Mouse (Mus musculus) urinary bladder, postnatal 4 days (tissue): ENCODE results near the gene Dnajc22.
"Not testable (repeated sequence)": the region's sequence is repeated elsewhere in the genome, so short reads cannot be mapped to it uniquely, and the experiment has no call there.

Experiments used
- DNase-seq, 2 experiments: peaks; one replicate each; pipeline ENCODE4 v3.0.0; 2021 to 2022; ENCODE audit warnings: low spot score in 2 of 2

Gene Dnajc22

DNA sequence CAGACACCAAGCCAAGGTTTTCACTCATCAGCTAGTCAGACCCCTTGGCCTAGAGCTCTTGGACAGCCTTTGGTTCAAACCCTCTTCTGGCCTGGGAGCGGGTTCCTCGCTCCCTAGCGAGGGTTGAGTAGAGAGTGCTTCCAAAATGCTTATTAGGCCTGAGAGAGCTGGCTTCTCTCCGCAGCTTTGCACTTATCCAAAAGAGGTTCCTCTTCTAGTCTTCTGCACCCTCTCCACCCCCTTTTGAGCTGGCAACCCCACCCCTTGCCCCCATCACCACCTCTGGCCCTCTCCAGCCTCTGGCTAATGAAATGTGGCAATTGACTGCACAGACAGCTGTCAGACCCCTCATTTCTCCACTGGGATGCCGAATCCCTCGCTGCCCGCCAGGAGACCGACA lies at the start of gene Dnajc22:
Gene Dnajc22 (plus strand): TSS at position 301 of the 400 bp plus-strand sequence.
- no peak for DNase-seq

DNA sequence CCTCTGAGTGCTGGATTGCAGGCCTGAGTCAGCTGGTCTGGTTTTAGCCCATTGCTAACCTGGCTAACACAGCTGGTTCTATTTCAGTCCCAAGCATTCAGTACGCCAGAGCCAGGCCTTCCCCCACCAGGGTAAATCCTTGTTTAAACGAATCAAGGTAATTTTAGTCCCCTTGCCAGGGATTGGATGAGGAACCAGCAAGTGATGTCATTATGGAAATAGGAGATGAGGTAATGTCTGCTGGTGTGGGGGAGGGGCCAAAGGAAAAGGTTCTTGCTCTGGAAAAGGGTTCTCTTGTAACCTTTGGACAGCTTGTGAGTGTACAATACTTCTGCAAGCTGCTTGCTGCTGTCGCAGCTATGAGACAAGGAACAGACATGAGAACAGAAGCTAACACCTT lies 48.1 kb upstream of the Dnajc22 start:
- DNase-seq, result no peak

DNA sequence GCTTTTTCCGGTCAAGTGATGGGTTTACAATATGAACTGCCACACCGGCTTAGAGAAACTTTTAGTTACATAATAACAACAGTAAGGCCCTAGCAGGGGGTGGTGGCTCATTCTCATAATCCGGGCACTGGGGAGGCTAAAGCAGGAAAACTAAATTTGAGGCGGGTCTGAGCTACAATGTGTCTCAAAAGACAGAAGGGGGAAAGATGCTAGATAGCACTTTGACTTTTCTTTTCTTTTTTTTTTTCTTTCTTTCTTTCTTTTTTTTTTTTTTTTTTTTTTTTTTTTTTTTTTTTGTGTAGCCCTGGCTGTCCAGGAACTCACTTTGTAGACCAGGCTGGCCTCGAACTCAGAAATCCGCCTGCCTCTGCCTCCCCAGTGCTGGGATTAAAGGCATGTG lies 47.2 kb upstream of the Dnajc22 start:
- not testable (repeated sequence) for DNase-seq

- DNase-seq, result no peak
These were observed 43.3 kb upstream of the Dnajc22 start for GRCm38 (mm10) chr15:99049473-99050253.

GRCm38 (mm10) chr15:99053373-99053772 lies 39.6 kb upstream of the Dnajc22 start:
- peak in 1 of 2 experiments; percentile 44 for DNase-seq

DNA sequence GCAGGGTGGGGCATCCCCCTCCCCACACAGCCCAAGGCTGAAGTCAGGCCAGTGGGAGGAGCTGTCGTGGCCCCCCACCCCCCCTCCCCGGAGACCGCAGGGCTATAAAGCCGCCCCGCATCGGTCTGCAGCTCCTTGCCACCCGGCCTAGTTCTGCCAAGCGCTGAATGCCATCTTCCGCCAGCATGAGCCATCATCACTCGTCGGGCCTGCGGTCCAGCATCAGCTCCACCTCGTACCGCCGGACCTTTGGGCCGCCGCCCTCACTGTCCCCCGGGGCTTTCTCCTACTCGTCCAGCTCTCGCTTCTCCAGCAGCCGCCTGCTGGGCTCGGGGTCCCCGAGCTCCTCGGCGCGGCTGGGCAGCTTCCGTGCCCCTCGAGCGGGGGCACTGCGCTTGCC lies 37.9 kb upstream of the Dnajc22 start, which contains the start of gene Prph:
Gene Prph (plus strand): TSS at position 135 of the 400 bp plus-strand sequence.
- no peak for DNase-seq

GRCm38 (mm10) chr15:99055511-99055961 lies 37.4 kb upstream of the Dnajc22 start:
- DNase-seq, result no peak

DNA sequence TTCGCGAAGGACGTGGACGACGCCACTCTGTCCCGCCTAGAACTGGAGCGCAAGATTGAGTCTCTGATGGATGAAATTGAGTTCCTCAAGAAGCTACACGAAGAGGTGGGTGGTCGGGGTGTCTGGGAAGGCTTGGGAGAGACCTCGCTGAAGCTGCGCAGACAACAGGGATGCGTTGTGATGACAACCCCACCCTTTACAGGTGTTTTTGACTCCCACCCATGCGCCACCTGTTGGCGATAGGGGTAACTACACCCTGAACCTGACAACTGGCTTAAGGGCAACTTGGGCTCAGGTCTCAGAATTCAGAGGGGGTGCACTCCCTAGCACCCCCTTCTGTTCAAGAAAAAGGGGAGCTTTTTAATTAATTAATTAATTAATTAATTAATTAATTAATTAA lies 36.6 kb upstream of the Dnajc22 start:
- no peak for DNase-seq

GRCm38 (mm10) chr15:99065557-99066165 lies 27.3 kb upstream of the Dnajc22 start:
- DNase-seq, result no peak

DNA sequence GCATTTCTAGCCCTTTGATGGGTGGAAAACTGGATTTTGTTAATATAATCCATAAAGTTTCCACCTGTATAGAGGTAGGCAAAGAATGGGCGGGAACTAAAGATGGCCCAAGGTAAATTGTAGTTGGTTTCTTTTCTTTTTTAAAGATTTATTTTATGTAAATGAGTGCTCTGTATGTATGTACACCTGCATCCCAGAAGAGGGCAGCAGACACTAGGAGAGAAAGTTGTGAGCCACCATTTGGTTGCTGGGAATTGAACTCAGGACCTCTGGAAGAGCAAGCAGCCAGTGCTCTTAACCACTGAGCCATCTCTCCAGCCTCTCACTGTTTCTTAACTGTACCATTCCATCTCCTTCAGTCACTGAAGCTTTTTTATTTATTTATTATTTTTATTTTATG lies 21.0 kb upstream of the Dnajc22 start:
- no peak for DNase-seq

DNA sequence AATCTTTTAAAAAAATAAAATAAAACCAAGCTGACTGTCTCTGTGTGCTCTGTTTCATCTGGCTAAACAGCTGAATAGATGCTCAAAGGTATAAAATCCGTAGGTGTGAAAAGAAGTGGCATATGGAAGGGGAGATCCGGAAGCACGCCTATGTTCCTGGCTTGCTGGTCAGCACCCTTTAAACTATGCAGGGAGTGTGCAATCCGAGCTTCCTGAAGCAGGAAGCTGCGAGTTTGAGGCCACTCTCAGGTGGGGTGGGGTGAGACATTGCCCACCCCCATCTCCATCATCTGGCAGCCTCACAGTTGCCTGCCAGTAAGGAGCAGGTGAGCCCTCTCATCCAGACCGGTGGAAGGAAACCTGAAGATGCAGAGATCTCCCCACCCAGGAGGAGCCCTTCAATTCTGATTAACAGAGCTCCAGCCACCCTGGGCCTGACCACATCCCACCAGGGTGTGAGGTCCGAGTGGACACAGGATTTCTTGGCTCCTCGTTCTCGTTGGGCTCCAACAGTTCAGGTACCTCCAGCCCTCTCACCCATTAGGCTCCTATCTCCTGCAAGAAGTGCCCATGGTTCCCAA lies 18.9 kb upstream of the Dnajc22 start, which contains the start of gene Troap:
Gene Troap (plus strand): TSS at position 557 of the 581 bp plus-strand sequence.
- DNase-seq, result no peak

DNA sequence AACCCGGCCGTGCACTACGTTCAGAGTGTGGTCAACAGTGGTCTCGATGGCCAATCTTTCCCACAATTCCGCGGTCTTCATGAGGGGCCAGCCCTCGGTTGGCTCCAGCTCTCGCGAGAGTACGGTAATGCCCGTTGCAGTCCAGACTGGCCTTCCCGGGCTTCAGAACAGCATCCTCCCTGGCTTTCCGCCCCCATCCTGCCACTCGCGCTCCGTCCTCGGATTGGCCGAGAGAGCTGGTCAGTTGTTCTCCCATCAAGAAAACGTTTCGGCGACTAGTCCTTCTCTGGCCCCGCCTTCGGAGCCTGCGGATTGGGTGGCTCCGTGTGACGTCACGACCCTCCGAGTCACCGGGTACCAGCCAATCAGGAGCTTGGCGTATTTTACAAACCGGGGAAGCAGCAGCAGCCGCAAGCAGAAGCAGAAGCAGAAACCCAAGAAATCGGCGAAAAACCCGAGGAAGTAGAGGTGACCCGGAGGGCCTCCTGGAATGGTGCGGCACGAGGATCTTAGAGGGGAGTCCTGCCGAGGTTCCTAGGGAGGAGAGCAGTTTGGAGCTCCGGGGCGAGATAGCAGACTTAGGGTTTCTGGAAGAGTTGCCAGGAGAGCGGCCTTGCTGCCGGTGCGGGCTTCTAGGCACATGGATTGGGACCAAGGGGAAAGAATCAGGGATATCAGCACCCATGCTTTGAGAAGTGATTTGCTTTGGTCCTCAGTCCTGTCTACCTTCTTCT lies 18.2 kb upstream of the Dnajc22 start:
- DNase-seq, result peak; percentile 96

DNA sequence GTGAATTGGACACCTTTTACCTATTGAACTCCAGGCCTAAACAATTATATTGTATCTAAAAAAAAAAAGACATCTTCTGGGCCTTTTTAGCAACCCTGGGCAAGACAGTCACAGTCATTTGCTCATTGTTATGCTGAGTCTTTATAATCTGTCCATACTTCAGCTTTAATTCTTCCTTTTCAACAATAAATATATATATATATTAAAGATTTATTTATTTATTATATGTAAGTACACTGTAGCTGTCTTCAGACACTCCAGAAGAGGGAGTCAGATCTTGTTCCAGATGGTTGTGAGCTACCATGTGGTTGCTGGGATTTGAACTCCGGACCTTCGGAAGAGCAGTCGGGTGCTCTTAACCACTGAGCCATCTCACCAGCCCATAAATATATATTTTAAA lies 17.0 kb upstream of the Dnajc22 start:
- DNase-seq, result not testable (repeated sequence)

DNA sequence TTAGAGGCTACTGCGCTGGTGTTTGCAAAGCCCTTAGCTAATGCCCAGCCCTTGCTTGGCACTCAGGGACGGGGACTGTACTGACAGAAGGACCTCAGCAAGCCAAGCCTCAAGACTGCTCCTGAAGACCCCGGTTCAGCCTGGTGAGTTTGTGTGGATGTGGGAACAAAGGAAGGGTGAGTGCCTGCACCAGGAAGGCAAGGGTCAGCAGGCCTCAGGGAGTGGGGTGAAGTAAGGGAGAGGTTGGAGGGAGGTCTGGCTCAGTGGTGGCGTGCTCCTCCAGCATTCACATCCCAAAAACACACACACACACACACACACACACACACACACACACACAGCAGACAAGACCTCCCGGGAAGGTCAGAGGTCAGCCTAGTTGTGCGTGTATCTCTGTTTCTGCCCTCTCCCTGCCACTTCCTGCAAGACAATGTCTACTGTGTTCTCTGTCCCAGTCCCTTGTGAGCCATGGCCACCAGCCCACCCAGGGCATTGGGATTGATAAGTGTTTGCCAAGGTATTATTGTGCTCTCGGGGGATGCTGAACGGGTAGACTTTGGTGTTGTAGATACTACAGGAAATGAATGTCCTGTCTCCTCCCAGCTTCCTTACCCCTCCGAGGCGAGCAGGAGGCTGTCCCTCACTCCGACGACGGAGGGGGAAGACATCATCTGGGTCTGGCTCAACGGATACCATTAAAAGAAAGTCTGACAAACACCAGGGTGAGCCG lies 14.6 kb upstream of the Dnajc22 start:
- DNase-seq, result no peak

- no peak for DNase-seq
These were observed 13.2 kb upstream of the Dnajc22 start for GRCm38 (mm10) chr15:99079804-99080203.

GRCm38 (mm10) chr15:99082322-99082721 lies 10.6 kb upstream of the Dnajc22 start:
- no peak for DNase-seq

- no peak for DNase-seq
These were observed 10.1 kb upstream of the Dnajc22 start for GRCm38 (mm10) chr15:99082840-99083239.

DNA sequence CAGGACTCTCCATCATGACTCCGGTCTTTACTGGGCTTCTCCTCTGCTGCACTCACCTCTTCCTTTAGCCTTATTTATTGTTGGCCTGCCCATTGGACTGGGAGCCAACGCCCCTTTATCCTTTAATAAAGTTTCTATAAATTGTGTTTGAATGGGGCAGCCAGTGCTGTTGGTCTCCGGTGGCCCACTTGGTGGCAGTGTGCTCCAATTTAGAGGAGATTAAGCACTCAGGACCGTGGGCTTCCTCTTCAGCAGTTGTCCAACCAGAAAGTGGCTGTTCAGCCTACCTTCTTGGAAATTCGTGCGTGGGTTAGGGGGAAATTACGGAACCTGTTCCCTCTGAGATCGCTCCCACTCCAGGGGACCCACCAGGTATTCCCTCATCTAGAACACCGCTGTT lies 9.7 kb upstream of the Dnajc22 start:
- no peak for DNase-seq

GRCm38 (mm10) chr15:99083867-99084557 lies 9.0 kb upstream of the Dnajc22 start:
- DNase-seq, result no peak

GRCm38 (mm10) chr15:99084618-99085017 lies 8.4 kb upstream of the Dnajc22 start:
- DNase-seq, result no peak

- no peak for DNase-seq
These were observed 7.0 kb upstream of the Dnajc22 start for GRCm38 (mm10) chr15:99085997-99086396.
